Mouse (Mus musculus): ENCODE data around the gene Spink8.

Spink8 gene

GRCm38 (mm10) chr9:109870983-109871572 lies 59.0 kb downstream of the Spink8 start:
- peak; percentile 44 for DNase-seq (ENCODE audit: low read depth)

GRCm38 (mm10) chr9:109874797-109875691 lies 63.0 kb downstream of the Spink8 start, which contains the start of gene Cdc25a:
Gene Cdc25a, plus strand, starts transcription at chr9:109875579.
- DNase-seq (ENCODE audit: low read depth): peak; percentile 99

DNA sequence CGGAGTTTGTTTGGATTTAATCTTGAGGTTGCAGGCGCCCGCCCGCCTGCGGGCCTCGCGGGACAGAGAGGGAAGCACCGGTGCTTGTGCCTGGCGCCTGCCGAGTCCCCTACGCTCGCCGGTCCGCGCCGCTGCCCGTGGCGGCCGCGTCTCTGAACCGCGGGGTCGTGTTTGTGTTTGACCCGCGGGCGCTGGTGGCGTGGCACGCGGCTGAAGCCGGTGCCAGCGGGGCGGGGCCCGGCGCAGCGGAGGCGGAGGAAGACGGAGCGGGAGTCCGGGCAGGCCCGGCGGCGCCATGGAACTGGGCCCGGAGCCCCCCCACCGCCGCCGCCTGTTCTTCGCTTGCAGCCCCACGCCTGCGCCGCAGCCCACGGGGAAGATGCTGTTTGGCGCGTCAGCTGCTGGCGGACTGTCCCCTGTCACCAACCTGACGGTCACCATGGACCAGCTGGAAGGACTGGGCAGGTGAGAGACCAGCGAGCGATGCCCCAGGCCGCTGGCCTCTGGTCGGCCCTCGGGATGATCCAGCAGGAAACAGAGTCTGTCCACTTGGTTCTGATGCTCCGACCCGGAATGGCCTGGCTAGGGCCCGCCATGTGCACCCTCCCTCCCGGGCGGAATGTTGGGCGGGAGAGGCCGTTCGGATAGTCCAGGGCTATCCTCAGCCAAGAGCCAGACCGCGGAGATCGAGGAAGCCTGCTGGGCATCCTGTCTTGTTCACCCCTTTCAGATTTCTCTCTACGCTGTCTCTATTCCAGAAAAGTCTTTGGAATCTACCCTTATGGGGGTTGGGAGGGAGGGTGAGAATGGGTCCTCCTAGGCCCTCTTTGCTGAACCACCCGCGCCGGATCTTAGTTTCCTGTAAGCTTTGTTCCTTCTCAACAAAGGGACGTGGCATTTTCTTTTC lies 63.9 kb downstream of the Spink8 start:
- no peak for DNase-seq (ENCODE audit: low read depth)
